Mouse (Mus musculus) mouse embryonic stem cell (cell line): ENCODE measurements around the gene Tex50.

Experiments
- in situ Hi-C, 2 experiments: fragments of 300-500 bp; cut with MboI; formaldehyde crosslinking; loops; 1 replicate in 1 of 2; 3 replicates in 1 of 2; pipeline ENCODE4 v1.14.3; 2019 to 2020; ENCODE audit warnings: low sequenced_read_pairs in 2 of 2, low pct_unique_long_range_greater_than_20kb in 1 of 2, mixed read lengths in 1 of 2; ENCODE audit not compliant: unreplicated experiment in 1 of 2

Gene Tex50

DNA sequence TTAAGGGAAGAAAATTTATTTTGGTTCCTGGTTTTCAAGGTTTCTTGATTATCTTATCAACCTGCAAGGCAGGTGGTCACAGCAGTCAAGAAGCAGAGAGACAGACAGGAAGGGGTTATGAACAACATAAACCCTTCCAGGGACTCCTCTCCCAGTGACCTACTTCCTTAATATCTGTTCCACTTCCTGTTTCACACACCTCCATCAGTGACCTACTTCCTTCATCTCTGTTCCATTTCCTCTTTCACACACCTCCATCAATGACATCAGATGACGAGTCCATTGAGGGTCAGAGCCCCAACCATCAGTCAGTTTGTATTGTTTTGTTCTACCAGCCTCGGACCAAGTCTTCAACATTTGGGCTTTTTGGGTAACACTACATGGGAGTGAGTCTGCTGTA, 19.6 kb downstream of the Tex50 start:
- in situ Hi-C loops = no loop called here

DNA sequence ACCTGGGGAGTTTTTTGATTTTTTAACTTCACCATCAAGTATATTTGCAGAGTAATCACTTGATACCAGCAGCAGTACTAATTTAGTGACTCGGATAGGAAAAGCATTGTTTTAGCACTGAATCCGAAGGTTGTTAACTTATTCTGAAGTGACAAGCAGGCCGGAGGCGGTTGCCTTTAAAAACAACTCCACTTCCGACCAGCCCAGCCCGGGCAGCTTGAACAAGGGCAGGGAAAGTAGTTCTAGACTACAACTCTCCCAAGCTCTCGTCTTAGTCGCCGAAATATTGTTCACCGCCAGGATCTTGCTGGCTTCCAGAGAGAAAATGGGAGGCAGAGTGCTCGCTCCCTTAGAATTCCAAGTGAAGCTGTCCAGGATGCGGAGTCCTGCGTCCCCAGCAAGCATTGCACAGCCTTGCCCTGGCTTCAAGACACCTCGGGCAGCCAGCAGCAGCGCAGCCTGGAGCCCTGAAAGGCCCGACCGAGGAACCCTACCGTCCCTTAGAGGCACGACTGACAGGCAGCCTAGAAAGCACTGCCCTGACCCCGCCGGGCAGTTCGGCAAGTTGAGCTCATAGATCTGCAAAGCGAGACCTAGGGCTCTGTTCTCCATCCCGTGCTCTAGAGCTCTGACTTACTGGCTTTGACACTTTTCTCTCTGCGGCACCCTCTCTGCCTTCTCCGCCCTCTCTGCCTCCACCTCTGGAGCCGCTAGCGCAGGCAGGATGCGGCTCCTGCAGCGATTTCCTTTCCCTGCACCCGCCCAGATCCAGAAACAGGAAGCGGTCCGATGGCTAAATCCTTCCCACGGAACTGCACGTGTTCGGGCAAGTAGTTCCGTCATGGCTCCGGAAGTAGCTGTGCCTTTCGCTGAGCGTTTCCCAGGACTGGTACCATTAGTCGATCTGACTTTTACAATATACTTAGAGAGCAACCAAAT, 28.1 kb downstream of the Tex50 start, which contains the start of gene Klhl20:
Gene Klhl20, minus strand, starts transcription at position 786 of the 939 bp plus-strand sequence.
- in situ Hi-C loops = no loop called here

- in situ Hi-C loops = no loop called here
Measured at GRCm38 (mm10) chr1:161126461-161126860, 32.7 kb downstream of the Tex50 start.

GRCm38 (mm10) chr1:161122661-161123418, 36.3 kb downstream of the Tex50 start:
- in situ Hi-C loops = no loop called here

- in situ Hi-C loops = no loop called here
Measured at GRCm38 (mm10) chr1:161114591-161114990, 44.5 kb downstream of the Tex50 start.

DNA sequence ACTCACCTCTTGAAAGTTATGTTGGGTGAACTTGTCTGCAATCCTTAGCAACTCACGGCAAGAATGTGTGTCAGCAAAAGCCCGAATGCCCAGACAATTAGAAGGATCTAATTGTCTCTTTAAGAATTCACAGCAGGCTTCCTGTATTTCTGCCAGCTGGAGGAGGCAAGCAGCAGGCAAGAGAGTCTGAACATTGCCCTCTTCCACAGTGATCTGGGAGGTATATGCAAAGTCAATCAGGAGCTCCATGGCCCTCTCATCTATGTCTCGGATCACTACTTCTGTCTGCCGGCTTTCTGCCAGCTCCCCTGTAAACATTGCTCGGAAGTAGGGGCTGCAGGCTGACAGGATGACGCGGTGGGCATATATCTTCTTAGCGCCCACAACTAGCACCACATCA, 49.9 kb downstream of the Tex50 start:
- in situ Hi-C loops = no loop called here
